Mouse (Mus musculus): ENCODE data around the gene Rorb.

DNA sequence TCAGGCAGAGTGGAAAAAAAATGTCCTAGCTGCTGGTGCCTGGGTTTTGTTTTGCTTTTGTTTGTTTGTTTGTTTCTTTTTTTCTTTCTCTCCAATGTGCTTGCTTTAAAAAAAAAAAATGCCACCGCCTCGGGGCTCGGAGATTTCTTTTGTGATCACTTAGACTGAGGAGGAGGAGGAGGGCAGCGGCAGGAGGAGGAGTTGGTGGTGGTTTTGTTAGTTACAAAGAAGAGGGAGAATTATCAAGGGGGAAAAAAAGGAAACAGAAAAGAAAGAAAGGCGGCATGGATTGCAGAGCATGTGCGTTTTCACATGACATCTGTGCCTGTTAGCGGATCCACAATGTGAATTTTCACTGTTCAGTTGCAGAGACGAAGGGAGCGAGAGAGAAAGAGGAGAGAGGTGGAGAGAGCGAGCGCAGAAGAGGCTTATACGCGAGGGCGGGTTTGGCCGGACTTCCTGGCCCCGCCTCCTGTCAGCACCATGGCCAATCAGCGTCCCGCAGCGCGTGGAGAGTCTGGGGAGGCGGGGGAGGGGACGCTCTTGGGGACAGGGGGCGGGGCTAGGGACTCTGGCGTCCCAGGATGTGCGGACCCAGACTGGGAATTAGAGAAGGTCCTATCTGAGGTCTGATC, at the start of gene Rorb:
- TF ChIP-seq TAL1 (IDR thresholded peaks at IDR 0.05; ENCODE audit: low read length) (no peak), GATA1 (IDR thresholded peaks at IDR 0.05; ENCODE audit: low read length) (no peak)
